Mouse (Mus musculus) adrenal gland, adult (tissue): ENCODE results near the gene Tmem132d.

Source experiments
- DNase-seq, 2 experiments: peaks; one replicate each; pipeline ENCODE4 v3.0.0; 2022 to 2023; ENCODE audit warnings: low spot score in 1 of 2; ENCODE audit not compliant: inconsistent age in 2 of 2

The Tmem132d gene

GRCm38 (mm10) chr5:128407546-128407945, 25.3 kb downstream of the Tmem132d start:
- DNase-seq = no peak

DNA sequence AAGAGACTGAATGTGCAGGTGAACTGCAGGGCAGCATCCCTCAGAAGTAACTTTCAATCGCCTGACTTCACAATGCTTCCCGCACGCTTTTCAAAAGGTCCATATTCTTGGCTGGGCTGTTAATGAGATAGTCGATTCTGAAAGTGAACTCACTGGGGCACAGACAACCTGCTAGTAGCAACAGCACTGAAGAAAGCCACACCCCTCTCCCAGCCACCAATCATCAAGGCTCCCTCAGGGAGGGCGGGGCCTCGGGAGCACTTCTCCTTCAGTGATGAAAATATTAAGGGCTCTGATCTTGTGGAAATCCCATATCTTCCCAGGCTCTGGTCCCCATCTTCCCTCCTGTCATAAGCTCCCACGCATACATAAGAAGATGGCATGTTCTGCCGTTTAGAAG, 27.8 kb downstream of the Tmem132d start:
- DNase-seq = no peak

GRCm38 (mm10) chr5:128404223-128404622, 28.7 kb downstream of the Tmem132d start:
- DNase-seq = no peak

- DNase-seq = no peak
These were observed 40.5 kb downstream of the Tmem132d start for GRCm38 (mm10) chr5:128392372-128392771.

DNA sequence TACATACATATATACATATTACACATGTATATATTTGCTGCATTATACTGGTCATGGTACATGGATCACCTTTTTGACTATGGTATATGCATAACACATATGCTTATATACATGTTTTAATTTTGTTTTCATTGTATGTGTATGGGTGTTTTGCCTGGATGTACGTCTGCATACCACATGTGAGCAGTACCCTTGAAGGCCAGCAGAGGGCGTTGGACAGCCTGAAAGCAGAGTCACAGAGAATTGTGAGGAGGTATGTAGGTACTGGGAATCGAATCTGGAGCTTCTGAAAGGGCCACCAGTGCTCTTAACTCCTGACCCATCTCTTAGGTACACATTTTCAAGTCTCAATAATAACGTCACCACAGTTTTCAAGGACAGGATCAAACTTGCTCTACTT, 43.2 kb downstream of the Tmem132d start:
- DNase-seq = no peak

DNA sequence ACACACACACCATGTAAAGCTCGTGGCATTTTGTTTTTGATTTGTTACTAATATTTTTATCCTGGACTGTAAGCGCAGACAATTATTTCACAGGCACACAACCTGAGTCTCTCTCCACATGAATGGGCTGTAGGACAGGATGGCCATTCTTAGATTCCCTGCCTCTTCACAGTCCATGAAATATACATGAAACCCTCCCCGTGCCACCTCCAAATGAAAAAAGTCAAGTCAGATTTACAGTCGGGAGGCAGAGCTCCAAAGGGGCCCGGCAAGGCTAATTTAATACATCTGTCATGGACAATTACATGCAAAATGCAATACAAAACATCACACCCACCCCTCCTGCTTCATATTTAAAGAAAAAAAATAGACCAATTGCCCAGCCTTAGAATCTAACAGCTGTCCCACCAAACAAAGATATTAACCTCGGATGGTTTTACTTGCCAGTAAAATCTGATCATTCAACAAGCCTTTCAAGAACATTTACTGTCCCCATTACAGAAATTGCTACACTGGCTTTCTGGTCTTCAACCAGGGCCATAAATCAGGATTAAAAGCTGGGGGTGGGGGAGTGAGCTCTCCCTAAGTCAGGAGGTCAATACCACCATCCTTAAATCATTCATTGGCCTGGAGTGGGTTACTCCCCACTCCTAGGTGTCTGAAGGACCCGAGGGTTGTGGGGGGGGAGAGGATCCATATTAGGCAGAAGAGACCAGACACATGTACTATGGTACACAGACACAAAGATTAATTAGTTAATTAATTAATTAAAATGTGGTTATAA, 44.3 kb downstream of the Tmem132d start:
- no peak for DNase-seq

DNA sequence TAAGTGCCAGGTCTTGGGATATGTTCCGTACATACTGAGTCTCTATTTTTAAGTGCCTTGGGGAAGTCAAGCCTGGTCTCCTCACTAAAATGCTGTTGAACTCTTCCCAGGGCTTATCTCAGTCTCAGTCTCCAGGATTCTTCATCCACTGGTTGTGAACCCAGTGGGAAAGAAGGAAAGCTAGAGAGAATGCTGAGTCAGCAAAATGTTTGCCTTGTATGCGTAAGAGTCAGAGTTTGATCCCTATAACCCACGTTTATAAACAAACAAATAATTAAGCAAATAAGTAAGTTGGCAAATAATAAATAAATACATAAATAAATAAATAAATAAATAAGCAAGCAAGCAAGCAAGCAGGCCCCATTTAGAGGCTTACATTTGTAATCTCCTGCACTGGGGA, 63.1 kb downstream of the Tmem132d start:
- no peak for DNase-seq

- no peak for DNase-seq
These were observed 63.8 kb downstream of the Tmem132d start for GRCm38 (mm10) chr5:128369111-128369510.

- DNase-seq = no peak
These were observed 67.5 kb downstream of the Tmem132d start for GRCm38 (mm10) chr5:128365261-128365985.

GRCm38 (mm10) chr5:128360946-128361675, 71.8 kb downstream of the Tmem132d start:
- no peak for DNase-seq

DNA sequence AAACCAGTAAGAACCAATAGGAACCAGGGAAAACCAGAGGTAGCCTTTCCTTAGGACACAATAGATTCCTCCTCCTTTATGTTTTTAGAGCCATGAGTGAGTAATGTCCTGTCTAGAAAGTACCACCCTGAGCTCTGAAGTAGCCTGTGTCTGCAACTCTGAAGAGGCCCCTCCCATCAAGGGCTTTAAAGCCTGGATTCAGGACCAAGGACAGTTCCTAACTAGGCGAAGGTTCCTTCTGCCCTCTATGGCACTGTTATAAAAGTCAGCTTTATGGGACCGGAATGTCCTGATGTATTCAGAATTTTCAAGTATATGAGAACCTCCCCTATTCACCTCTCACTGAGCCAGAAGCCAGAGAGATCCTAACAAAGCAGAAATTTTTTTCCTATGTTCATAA, 84.0 kb downstream of the Tmem132d start:
- DNase-seq = peak in 1 of 2 experiments; percentile 28

GRCm38 (mm10) chr5:128336841-128337240, 96.0 kb downstream of the Tmem132d start:
- DNase-seq = no peak

- DNase-seq = no peak
These were observed 100.1 kb downstream of the Tmem132d start for GRCm38 (mm10) chr5:128332766-128333165.

GRCm38 (mm10) chr5:128330351-128330750, 102.5 kb downstream of the Tmem132d start:
- no peak for DNase-seq

GRCm38 (mm10) chr5:128302387-128302786, 130.5 kb downstream of the Tmem132d start:
- no peak for DNase-seq

- no peak for DNase-seq
These were observed 141.7 kb downstream of the Tmem132d start for GRCm38 (mm10) chr5:128291191-128291590.

- no peak for DNase-seq
These were observed 159.6 kb downstream of the Tmem132d start for GRCm38 (mm10) chr5:128273255-128273654.

DNA sequence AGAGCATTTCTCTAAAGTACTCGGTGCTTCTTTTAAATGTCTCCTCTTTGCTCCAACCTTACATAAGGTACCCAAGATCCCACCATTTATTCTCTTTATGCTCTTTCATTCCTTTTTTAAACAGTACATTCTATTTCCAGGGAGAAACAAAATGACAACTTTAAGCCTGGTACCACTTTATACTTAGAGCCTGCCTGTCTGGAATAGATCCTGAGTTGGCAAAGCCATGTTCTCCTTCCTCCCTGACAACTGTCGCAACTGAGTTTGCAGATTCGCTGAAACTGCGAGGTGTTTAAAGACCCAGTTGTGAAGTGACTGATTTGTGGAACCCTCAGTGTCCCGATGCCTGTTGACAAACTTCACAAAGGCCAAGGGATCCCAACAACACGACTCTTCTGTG, 165.5 kb downstream of the Tmem132d start:
- no peak for DNase-seq

DNA sequence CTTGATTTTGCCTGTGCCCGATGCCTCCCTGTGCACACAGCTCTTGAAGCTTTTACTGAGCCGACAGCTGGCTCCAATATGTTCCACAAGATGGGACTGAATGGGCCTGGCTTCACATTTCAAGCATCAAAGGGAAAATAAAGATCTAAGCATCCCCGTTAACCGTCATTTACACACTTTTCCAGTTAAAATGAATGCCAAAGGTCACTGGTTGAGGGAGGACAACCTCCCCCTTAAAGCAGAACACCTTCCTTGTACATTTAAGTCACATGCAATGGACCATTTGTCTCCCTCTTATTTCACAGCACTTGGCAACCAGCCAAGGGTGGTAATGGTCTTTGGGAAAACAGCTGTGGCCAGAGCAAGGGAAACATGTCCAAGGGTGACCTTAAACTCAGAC, 188.7 kb downstream of the Tmem132d start:
- DNase-seq = no peak

GRCm38 (mm10) chr5:128236638-128237335, 196.1 kb downstream of the Tmem132d start:
- no peak for DNase-seq

DNA sequence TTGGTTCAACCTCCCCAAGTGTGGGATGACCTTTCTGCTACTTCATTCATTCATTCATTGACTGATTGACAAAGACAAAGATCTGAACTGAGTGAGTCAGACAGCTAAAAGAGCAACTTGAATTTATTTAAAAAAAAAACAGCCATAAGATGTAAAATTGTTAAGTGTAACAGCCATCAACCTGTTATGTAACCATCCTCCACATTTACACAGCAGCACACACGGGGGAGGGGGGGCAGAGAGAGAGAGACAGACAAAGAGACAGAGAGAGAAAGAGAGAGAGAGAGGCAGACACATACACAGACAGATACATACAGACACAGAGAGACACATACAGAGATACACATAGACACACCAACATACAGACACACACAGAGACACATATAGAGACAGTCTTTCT, 197.3 kb downstream of the Tmem132d start:
- DNase-seq = no peak
